Mouse (Mus musculus): ENCODE data around the gene Acss1.

The Acss1 gene

GRCm38 (mm10) chr2:150667820-150668766, at the start of gene Acss1:
Acss1 (minus strand) TSS chr2:150668500.
- no peak for DNase-seq (ENCODE audit: low read depth, low spot score)

- DNase-seq (ENCODE audit: low read depth, low spot score) = peak; percentile 12
Observed at GRCm38 (mm10) chr2:150712167-150712674, 43.9 kb upstream of the Acss1 start.

GRCm38 (mm10) chr2:150691481-150692170, 23.3 kb upstream of the Acss1 start:
- no peak for DNase-seq (ENCODE audit: low read depth, low spot score)

GRCm38 (mm10) chr2:150690216-150690615, 21.9 kb upstream of the Acss1 start:
- no peak for DNase-seq (ENCODE audit: low read depth, low spot score)

GRCm38 (mm10) chr2:150689223-150689800, 21.0 kb upstream of the Acss1 start, which contains the start of gene Vsx1:
Vsx1 (minus strand) TSS chr2:150689360.
- no peak for DNase-seq (ENCODE audit: low read depth, low spot score)

- no peak for DNase-seq (ENCODE audit: low read depth, low spot score)
Observed at GRCm38 (mm10) chr2:150688541-150689186, 20.4 kb upstream of the Acss1 start.

- DNase-seq (ENCODE audit: low read depth, low spot score) = no peak
Observed at GRCm38 (mm10) chr2:150687871-150688540, 19.7 kb upstream of the Acss1 start.

- no peak for DNase-seq (ENCODE audit: low read depth, low spot score)
Observed at GRCm38 (mm10) chr2:150685389-150685788, 17.1 kb upstream of the Acss1 start.

- DNase-seq (ENCODE audit: low read depth, low spot score) = no peak
Observed at GRCm38 (mm10) chr2:150684451-150684850, 16.2 kb upstream of the Acss1 start.

- DNase-seq (ENCODE audit: low read depth, low spot score) = no peak
Observed at GRCm38 (mm10) chr2:150681581-150681980, 13.3 kb upstream of the Acss1 start.

- DNase-seq (ENCODE audit: low read depth, low spot score) = no peak
Observed at GRCm38 (mm10) chr2:150678392-150678791, 10.1 kb upstream of the Acss1 start.

GRCm38 (mm10) chr2:150675525-150675924, 7.2 kb upstream of the Acss1 start:
- DNase-seq (ENCODE audit: low read depth, low spot score) = no peak

GRCm38 (mm10) chr2:150674900-150675299, 6.6 kb upstream of the Acss1 start:
- no peak for DNase-seq (ENCODE audit: low read depth, low spot score)

GRCm38 (mm10) chr2:150673929-150674328, 5.6 kb upstream of the Acss1 start:
- no peak for DNase-seq (ENCODE audit: low read depth, low spot score)

- DNase-seq (ENCODE audit: low read depth, low spot score) = peak; percentile 77
Observed at GRCm38 (mm10) chr2:150671609-150672290, 3.5 kb upstream of the Acss1 start.

- DNase-seq (ENCODE audit: low read depth, low spot score) = no peak
Observed at GRCm38 (mm10) chr2:150670926-150671325, 2.6 kb upstream of the Acss1 start.

GRCm38 (mm10) chr2:150669454-150670045, 1.2 kb upstream of the Acss1 start:
- no peak for DNase-seq (ENCODE audit: low read depth, low spot score)

GRCm38 (mm10) chr2:150668956-150669355, 656 bp upstream of the Acss1 start:
- no peak for DNase-seq (ENCODE audit: low read depth, low spot score)

- no peak for DNase-seq (ENCODE audit: low read depth, low spot score)
Observed at GRCm38 (mm10) chr2:150667065-150667819, 1.1 kb downstream of the Acss1 start.
